Mouse (Mus musculus): ENCODE data around the gene Ank2. TPM values are rescaled to one million over a fixed set of nuclear protein-coding genes. Genes with fewer than 3 reads are reported as not detected.

The Ank2 gene
- polyA plus RNA-seq, 1 experiment, result 32.5 TPM

DNA sequence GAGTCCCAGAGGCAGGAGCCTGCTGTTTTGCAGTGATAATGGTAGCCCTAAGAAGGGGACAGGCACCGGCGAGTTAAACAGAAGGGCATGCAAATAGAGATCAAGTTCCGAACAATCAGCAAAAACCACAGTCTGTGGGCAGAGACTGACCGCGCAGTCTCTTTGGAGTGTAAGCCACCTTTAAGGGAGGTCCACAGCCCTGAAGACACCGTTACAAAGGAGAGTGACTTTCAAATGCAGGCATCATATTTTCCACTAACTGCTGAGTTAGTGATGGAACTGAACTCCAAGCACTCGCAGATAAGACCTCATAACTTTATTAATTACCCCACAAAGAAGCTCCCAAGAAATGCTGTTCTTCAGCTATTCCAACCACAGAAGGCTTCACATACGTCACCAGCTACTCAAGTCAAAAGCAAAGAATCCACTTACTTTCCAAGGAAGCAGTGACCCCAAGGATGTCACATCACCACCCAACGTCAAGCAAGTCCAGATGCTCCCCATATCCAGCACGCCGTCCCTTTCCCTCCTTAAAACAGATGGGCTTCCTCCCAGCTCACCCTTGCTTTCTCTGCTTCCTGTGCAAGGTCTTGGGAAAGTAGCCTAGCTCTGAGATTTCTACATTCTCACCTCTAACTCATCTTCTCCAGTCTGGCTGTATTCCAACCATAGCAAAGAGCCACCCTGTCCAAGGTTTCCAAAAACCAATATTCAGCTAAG is 252.0 kb downstream of the Ank2 start:
- no peak overlapping the region for H3K4me3 ChIP-seq (ENCODE audit: insufficient read depth, low read depth, low read length)
- no peak overlapping the region for H3K27ac ChIP-seq (replicated peaks; ENCODE audit: low read depth, low read length)
- no peaks in the 10 kb centered on the region for H3K4me1 ChIP-seq (ENCODE audit: control insufficient read depth, insufficient read depth, insufficient read length, low read length)

- Histone ChIP-seq H3K4me1 (ENCODE audit: control insufficient read depth, insufficient read depth, insufficient read length, low read length) (no peaks in the 10 kb centered on the region), H3K4me3 (ENCODE audit: insufficient read depth, low read depth, low read length) (no peak overlapping the region), H3K27ac (replicated peaks; ENCODE audit: low read depth, low read length) (no peak overlapping the region)
These were observed 255.1 kb downstream of the Ank2 start for GRCm38 (mm10) chr3:127243928-127244642.

DNA sequence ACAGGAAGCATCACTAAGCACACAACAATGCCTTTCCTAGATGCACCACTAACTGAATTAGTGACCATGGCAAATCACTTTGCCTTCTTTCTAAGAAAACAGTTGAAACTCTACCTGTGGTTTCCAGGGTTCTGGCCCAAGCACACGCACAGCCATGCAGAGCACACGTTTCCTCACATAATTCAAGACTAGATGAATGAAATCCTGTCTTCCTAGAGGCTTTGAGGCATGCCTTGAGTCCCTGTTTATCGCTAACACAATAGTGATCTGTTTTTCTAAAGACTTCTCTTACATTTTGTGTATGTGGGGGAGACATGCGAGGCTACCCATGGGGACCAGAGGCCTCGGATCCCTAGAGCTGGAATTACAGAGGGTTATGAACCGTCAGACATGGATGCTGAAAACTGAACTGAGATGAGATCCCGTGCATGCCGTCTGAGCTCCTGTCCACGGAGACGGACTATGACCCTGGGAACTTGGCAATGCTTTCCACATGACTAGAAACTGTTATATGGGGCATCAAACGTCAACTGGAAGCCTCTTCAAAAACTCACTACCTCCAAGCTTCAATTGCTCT is 256.8 kb downstream of the Ank2 start:
- no peak overlapping the region for H3K27ac ChIP-seq (replicated peaks; ENCODE audit: low read depth, low read length)
- H3K4me1 ChIP-seq (ENCODE audit: control insufficient read depth, insufficient read depth, insufficient read length, low read length), result no peaks in the 10 kb centered on the region
- H3K4me3 ChIP-seq (ENCODE audit: insufficient read depth, low read depth, low read length), result no peak overlapping the region

DNA sequence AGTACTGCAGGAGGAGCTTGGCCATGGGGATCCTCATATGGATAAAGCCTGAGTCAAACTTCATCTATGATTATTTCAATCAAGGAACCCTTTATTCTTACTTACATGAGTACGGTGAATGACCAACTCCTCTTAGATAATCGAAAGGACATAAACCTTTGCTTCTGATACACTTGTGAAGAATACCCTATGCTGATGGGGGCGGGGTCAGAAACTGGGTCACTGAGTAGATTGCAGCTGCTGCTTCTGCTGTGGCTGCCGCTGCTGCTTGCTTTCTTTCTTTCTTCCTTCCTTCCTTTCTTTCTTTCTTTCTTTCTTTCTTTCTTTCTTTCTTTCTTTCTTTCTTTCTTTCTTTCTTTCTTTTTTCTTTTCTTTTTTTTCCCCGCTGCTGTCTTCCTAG is 263.9 kb downstream of the Ank2 start:
- H3K27ac ChIP-seq (replicated peaks; ENCODE audit: low read depth, low read length), result no peak overlapping the region
- no peak overlapping the region for H3K4me3 ChIP-seq (ENCODE audit: insufficient read depth, low read depth, low read length)
- H3K4me1 ChIP-seq (ENCODE audit: control insufficient read depth, insufficient read depth, insufficient read length, low read length), result no peaks in the 10 kb centered on the region

- Histone ChIP-seq H3K4me1 (ENCODE audit: control insufficient read depth, insufficient read depth, insufficient read length, low read length) (no peaks in the 10 kb centered on the region), H3K4me3 (ENCODE audit: insufficient read depth, low read depth, low read length) (no peak overlapping the region; the same call in 1 of the 2 replicates), H3K27ac (replicated peaks; ENCODE audit: low read depth, low read length) (no peak overlapping the region)
These were observed 273.1 kb downstream of the Ank2 start for GRCm38 (mm10) chr3:127225799-127226730.

DNA sequence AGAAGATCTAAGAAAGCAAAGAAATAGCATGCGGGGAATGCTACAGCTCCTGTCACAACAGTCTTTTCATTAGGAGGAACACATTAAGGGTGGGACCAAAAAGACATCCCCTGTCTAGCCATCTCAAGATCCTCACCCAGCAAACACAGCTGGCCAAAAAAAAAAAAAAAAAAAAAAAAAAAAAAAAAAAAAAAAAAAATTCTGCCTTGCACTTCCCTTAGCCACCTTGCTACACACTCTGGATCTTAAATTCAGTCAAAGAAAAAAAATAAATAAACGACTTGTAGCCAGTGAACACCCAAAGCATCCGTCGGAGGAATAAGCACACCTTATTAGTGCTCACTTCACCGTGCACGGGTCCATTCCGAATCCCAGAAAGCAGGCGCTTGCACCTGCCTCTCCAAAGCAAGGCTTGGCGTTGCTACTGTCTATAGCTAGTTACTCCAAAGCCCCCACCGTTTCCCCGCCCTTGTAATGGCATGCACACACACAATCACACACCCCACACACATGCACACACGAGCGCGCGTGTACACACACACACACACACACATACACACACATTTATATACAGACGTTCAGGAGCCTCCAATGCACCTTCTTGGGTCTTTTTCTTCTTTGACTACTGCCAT is 273.9 kb downstream of the Ank2 start:
- Histone ChIP-seq H3K4me1 (ENCODE audit: control insufficient read depth, insufficient read depth, insufficient read length, low read length) (no peaks in the 10 kb centered on the region), H3K27ac (replicated peaks; ENCODE audit: low read depth, low read length) (no peak overlapping the region), H3K4me3 (ENCODE audit: insufficient read depth, low read depth, low read length) (no peak overlapping the region; the same call in 1 of the 2 replicates)

- Histone ChIP-seq H3K4me3 (ENCODE audit: insufficient read depth, low read depth, low read length) (no peak overlapping the region), H3K27ac (replicated peaks; ENCODE audit: low read depth, low read length) (no peak overlapping the region), H3K4me1 (ENCODE audit: control insufficient read depth, insufficient read depth, insufficient read length, low read length) (no peaks in the 10 kb centered on the region)
These were observed 274.6 kb downstream of the Ank2 start for GRCm38 (mm10) chr3:127224315-127225166.

- H3K27ac ChIP-seq (replicated peaks; ENCODE audit: low read depth, low read length), result no peak overlapping the region
- no peak overlapping the region for H3K4me3 ChIP-seq (ENCODE audit: insufficient read depth, low read depth, low read length)
- H3K4me1 ChIP-seq (ENCODE audit: control insufficient read depth, insufficient read depth, insufficient read length, low read length), result no peaks in the 10 kb centered on the region
These were observed 277.1 kb downstream of the Ank2 start for GRCm38 (mm10) chr3:127222086-127222485.

DNA sequence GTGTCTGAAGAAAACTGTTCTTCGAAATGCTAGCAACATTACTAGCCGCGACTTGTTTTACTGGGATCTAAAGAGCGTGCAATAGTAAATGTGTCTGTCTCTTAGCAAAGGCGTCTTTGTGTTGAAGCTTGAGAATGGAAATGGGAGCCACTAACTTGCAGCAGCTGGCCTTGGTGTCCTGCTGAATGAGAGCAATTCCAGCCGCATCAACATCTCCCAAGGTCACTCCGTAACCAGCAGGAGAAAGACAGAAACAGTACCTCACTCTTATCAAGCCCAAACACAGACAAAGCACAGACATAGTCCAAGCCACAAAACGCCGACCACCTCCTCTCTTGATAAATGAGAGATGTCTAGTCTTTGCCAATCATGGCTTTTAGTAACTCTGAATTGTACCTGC is 278.3 kb downstream of the Ank2 start:
- Histone ChIP-seq H3K4me1 (ENCODE audit: control insufficient read depth, insufficient read depth, insufficient read length, low read length) (no peaks in the 10 kb centered on the region), H3K4me3 (ENCODE audit: insufficient read depth, low read depth, low read length) (no peak overlapping the region), H3K27ac (replicated peaks; ENCODE audit: low read depth, low read length) (no peak overlapping the region)

DNA sequence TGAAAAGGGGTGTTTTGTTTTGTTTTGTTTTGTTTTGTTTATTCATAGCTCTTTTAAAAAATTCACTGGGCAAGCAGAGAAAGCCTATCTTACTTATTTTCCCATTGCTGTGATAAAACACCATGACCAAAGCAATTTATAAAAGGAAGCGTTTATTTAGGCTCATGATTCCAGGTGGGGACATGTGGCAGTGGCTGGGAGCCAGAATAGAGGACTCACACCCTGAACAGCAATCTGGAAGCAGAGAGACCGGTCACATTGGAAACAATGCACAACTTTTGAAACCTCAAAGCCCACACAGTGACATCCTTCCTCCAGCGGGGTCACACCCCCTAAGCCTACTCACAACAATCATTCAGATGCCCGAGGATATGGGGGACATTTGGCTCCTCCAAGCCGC is 285.6 kb downstream of the Ank2 start:
- H3K4me3 ChIP-seq (ENCODE audit: insufficient read depth, low read depth, low read length), result no peak overlapping the region
- 0 out of 2 replicates have a peak, but pooled peaks cover 2% of the 10 kb centered on the region for H3K4me1 ChIP-seq (ENCODE audit: control insufficient read depth, insufficient read depth, insufficient read length, low read length)
- no peak overlapping the region for H3K27ac ChIP-seq (replicated peaks; ENCODE audit: low read depth, low read length)

- H3K27ac ChIP-seq (replicated peaks; ENCODE audit: low read depth, low read length), result no peak overlapping the region
- no peak overlapping the region for H3K4me3 ChIP-seq (ENCODE audit: insufficient read depth, low read depth, low read length)
- 0 out of 2 replicates have a peak, but pooled peaks cover 2% of the 10 kb centered on the region for H3K4me1 ChIP-seq (ENCODE audit: control insufficient read depth, insufficient read depth, insufficient read length, low read length)
These were observed 288.0 kb downstream of the Ank2 start for GRCm38 (mm10) chr3:127211119-127211518.

- no peak overlapping the region for H3K4me3 ChIP-seq (ENCODE audit: insufficient read depth, low read depth, low read length)
- 0 out of 2 replicates have a peak, but pooled peaks cover 2% of the 10 kb centered on the region for H3K4me1 ChIP-seq (ENCODE audit: control insufficient read depth, insufficient read depth, insufficient read length, low read length)
- H3K27ac ChIP-seq (replicated peaks; ENCODE audit: low read depth, low read length), result no peak overlapping the region
These were observed 288.6 kb downstream of the Ank2 start for GRCm38 (mm10) chr3:127210552-127210951.

- 0 out of 2 replicates have a peak, but pooled peaks cover 2% of the 10 kb centered on the region for H3K4me1 ChIP-seq (ENCODE audit: control insufficient read depth, insufficient read depth, insufficient read length, low read length)
- no peak overlapping the region for H3K27ac ChIP-seq (replicated peaks; ENCODE audit: low read depth, low read length)
- no peak overlapping the region for H3K4me3 ChIP-seq (ENCODE audit: insufficient read depth, low read depth, low read length)
These were observed 290.3 kb downstream of the Ank2 start for GRCm38 (mm10) chr3:127208871-127209270.
